Mouse (Mus musculus): ENCODE data around the gene Fat4. TPM values are rescaled to one million over a fixed set of nuclear protein-coding genes. Genes with fewer than 3 reads are reported as not detected.

Gene Fat4
- total and polyA plus RNA-seq, 3 experiments = not detected

DNA sequence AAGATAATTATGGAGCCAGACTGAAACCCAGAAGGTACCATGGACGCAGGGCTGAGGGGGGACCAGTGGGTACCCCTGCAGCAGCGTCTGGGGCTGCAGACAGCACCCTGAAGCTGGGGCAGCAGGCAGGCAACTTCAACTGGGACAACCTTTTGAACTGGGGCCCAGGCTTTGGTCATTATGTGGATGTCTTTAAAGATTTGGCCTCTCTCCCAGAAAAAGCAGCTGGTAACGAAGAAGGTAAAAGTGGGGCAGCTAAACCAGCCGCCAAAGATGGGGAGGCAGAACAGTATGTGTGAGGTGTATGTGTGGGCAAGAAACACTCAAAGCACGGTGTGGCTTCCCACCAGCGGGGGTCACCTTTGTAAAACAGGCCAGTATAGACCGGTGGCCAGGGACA is 123.8 kb downstream of the Fat4 start:
- Histone ChIP-seq H3K4me3 (ENCODE audit: control insufficient read depth in 1 of 2, insufficient read depth in 1 of 2, low read depth in 2 of 2, low read length in 2 of 2) (no peak overlapping the region), H3K27me3 (ENCODE audit: control insufficient read depth in 1 of 2, insufficient read depth in 2 of 2, low read length in 2 of 2) (no peaks in the 10 kb centered on the region), H3K4me1 (ENCODE audit: control insufficient read depth in 1 of 2, insufficient read depth in 2 of 2, low read length in 2 of 2) (no peaks in the 10 kb centered on the region), H3K36me3 (ENCODE audit: control insufficient read depth in 1 of 2, insufficient read depth in 2 of 2, low read length in 2 of 2) (no peaks in the 10 kb centered on the region), H3K9me3 (replicated peaks; ENCODE audit: insufficient read depth, low read length) (no peaks in the 10 kb centered on the region), H3K27ac (ENCODE audit: control insufficient read depth, low read depth, low read length) (no peak overlapping the region), H3K79me2 (ENCODE audit: control insufficient read depth, insufficient read depth, low read length, poor library complexity) (no peaks in the 10 kb centered on the region), H3K9ac (ENCODE audit: control insufficient read depth, low read depth, low read length, poor library complexity, severe bottlenecking) (no peak overlapping the region)
- DNase-seq (ENCODE audit: low read depth, low spot score) = no peak
- no peak for TF ChIP-seq GABPA (IDR thresholded peaks at IDR 0.05; ENCODE audit: low read depth, low read length)
- TF ChIP-seq BHLHE40 (IDR thresholded peaks at IDR 0.05; ENCODE audit: borderline replicate concordance, low read depth, low read length) = no peak
- TF ChIP-seq SIN3A (IDR thresholded peaks at IDR 0.05; ENCODE audit: low read length) = no peak
- no peak for TF ChIP-seq TCF12 (IDR thresholded peaks at IDR 0.05; ENCODE audit: low read depth, low read length)
- no peak for TF ChIP-seq ZNF384 (IDR thresholded peaks at IDR 0.05; ENCODE audit: low read depth, low read length)
- no peak for TF ChIP-seq TBP (IDR thresholded peaks at IDR 0.05; ENCODE audit: low read depth, low read length)
- no peak for TF ChIP-seq MAZ (IDR thresholded peaks at IDR 0.05; ENCODE audit: low read depth, low read length)
- no peak for TF ChIP-seq RCOR1 (IDR thresholded peaks at IDR 0.05; ENCODE audit: low read depth, low read length)
- TF ChIP-seq KAT2A (conservative IDR thresholded peaks at IDR 0.05; ENCODE audit: low read depth, low read length) = no peak
- TF ChIP-seq USF2 (IDR thresholded peaks at IDR 0.05; ENCODE audit: borderline replicate concordance in 1 of 2, insufficient read depth in 1 of 2, low read depth in 1 of 2, low read length in 2 of 2) = no peak

DNA sequence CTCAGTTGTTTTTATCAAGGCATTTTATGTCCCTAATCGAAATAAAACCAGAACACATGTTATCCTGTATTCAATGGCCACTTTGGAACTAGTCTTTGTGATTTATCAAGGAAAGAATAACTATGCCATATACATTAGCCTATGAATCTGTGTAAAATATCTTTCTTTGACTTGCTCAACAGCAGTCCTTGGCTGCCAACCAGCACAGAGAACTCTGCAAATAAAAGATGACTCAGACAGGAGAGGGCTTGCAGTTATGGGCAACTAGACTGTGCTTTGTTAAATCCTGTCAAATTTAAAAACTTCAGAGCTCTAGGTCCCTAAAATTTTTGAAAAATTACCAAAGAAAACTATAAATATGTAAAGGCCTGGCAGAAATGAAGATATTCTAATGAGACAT is 130.9 kb downstream of the Fat4 start:
- Histone ChIP-seq H3K9me3 (replicated peaks; ENCODE audit: insufficient read depth, low read length) (no peaks in the 10 kb centered on the region), H3K79me2 (ENCODE audit: control insufficient read depth, insufficient read depth, low read length, poor library complexity) (no peaks in the 10 kb centered on the region), H3K4me1 (ENCODE audit: control insufficient read depth in 1 of 2, insufficient read depth in 2 of 2, low read length in 2 of 2) (no peaks in the 10 kb centered on the region), H3K36me3 (ENCODE audit: control insufficient read depth in 1 of 2, insufficient read depth in 2 of 2, low read length in 2 of 2) (no peaks in the 10 kb centered on the region), H3K9ac (ENCODE audit: control insufficient read depth, low read depth, low read length, poor library complexity, severe bottlenecking) (no peak overlapping the region), H3K4me3 (ENCODE audit: control insufficient read depth in 1 of 2, insufficient read depth in 1 of 2, low read depth in 2 of 2, low read length in 2 of 2) (no peak overlapping the region), H3K27ac (ENCODE audit: control insufficient read depth, low read depth, low read length) (no peak overlapping the region), H3K27me3 (ENCODE audit: control insufficient read depth in 1 of 2, insufficient read depth in 2 of 2, low read length in 2 of 2) (no peaks in the 10 kb centered on the region)
- no peak for TF ChIP-seq POLR2A (IDR thresholded peaks at IDR 0.05; ENCODE audit: control insufficient read depth in 1 of 2, insufficient read depth in 1 of 2, low read depth in 1 of 2, low read length in 2 of 2, poor library complexity in 1 of 2)
- TF ChIP-seq ETS1 (IDR thresholded peaks at IDR 0.05; ENCODE audit: low read depth, low read length) = no peak
- no peak for TF ChIP-seq BHLHE40 (IDR thresholded peaks at IDR 0.05; ENCODE audit: borderline replicate concordance, low read depth, low read length)
- no peak for TF ChIP-seq CTCF (IDR thresholded peaks at IDR 0.05 in 2 of 3, conservative IDR thresholded peaks at IDR 0.05 in 1 of 3; ENCODE audit: control insufficient read depth in 1 of 3, insufficient read depth in 1 of 3, low read depth in 2 of 3, low read length in 3 of 3, poor library complexity in 1 of 3, severe bottlenecking in 1 of 3)
- TF ChIP-seq GATA1 (IDR thresholded peaks at IDR 0.05; ENCODE audit: low read depth, low read length) = no peak
- no peak for TF ChIP-seq POLR2AphosphoS5 (IDR thresholded peaks at IDR 0.05; ENCODE audit: borderline replicate concordance, low read depth, low read length)
- TF ChIP-seq TAL1 (IDR thresholded peaks at IDR 0.05; ENCODE audit: low read length) = no peak
- no peak for TF ChIP-seq GABPA (IDR thresholded peaks at IDR 0.05; ENCODE audit: low read depth, low read length)
- TF ChIP-seq CHD1 (IDR thresholded peaks at IDR 0.05; ENCODE audit: low read depth, low read length) = no peak
- DNase-seq (ENCODE audit: low read depth, low spot score) = no peak
